ENCODE assay signal across 8 mouse cellular contexts in genomic region chr2:91078314-91079025, GRCm38 (mm10). TPM values are rescaled to one million over a fixed set of nuclear protein-coding genes. Genes with fewer than 3 reads are reported as not detected.
A peak's percentile ranks its signal among the peaks of the same experiment; 100 is the strongest.
DNase-seq lines count a peak whose midpoint lies in the region; ATAC-seq lines count a peak whose summit lies in the region.

No protein-coding gene starts in this region.

- DNase-seq in thymus, postnatal 4 days = peak; percentile 48
- DNase-seq in thymus, postnatal 10 days (ENCODE audit: low spot score in 2 of 2) = no peak
- peak; percentile 72 for DNase-seq in intestine, embryonic 14.5 days (ENCODE audit: low spot score)
- no peak for DNase-seq in frontal cortex, postnatal 10 days (ENCODE audit: low spot score in 2 of 2)
- DNase-seq in adrenal gland, adult 8-10 months = no peak

- no peak for ATAC-seq in erythroblast, adult 5-6 weeks (replicated peaks; ENCODE audit: low FRiP score, poor library complexity, severe bottlenecking)
- ATAC-seq in intestine, embryonic 14.5 days (replicated peaks; ENCODE audit: low FRiP score, low TSS enrichment, low read depth) = peak; percentile 67
- ATAC-seq in midbrain, embryonic 16.5 days = peak; percentile 78

- WGBS in intestine, embryonic 14.5 days = under 1% methylated on average over 24 of the region's 36 CpGs
- under 1% methylated on average over 27 of the region's 36 CpGs for WGBS in midbrain, embryonic 16.5 days

- peak overlapping the region; percentile 46 for H3K9ac ChIP-seq in intestine, embryonic 14.5 days (ENCODE audit: low read length)
- peak overlapping the region; percentile 80 for H3K9ac ChIP-seq in midbrain, embryonic 16.5 days (ENCODE audit: low read depth, low read length)

- no peaks in the 10 kb centered on the region for H3K36me3 ChIP-seq in erythroblast, embryonic 14.5 days (ENCODE audit: control insufficient read depth)
- H3K36me3 ChIP-seq in intestine, embryonic 14.5 days (ENCODE audit: control insufficient read depth, insufficient read depth, low read length) = no peaks in the 10 kb centered on the region
- no peaks in the 10 kb centered on the region for H3K36me3 ChIP-seq in midbrain, embryonic 16.5 days (ENCODE audit: control insufficient read depth, insufficient read depth, low read length)

- no peak overlapping the region for H3K27ac ChIP-seq in intestine, embryonic 14.5 days (ENCODE audit: low read depth)
- H3K27ac ChIP-seq in midbrain, embryonic 16.5 days (ENCODE audit: low read length) = peak overlapping the region; percentile 47; the same call in 1 of the 2 replicates

- peak overlapping the region; percentile 48 for H3K4me3 ChIP-seq in erythroblast, embryonic 14.5 days (replicated peaks)
- peak overlapping the region; percentile 43 for H3K4me3 ChIP-seq in intestine, embryonic 14.5 days (ENCODE audit: low read depth, low read length)
- H3K4me3 ChIP-seq in midbrain, embryonic 16.5 days (ENCODE audit: low read depth, low read length) = peak overlapping the region; percentile 52

- H3K9me3 ChIP-seq in erythroblast, embryonic 14.5 days (ENCODE audit: control insufficient read depth, low read length) = no peaks in the 10 kb centered on the region
- no peaks in the 10 kb centered on the region for H3K9me3 ChIP-seq in intestine, embryonic 14.5 days (ENCODE audit: control insufficient read depth, low read length)
- H3K9me3 ChIP-seq in midbrain, embryonic 16.5 days (replicated peaks; ENCODE audit: control insufficient read depth, low read length, poor library complexity, severe bottlenecking) = no peaks in the 10 kb centered on the region

- H3K4me2 ChIP-seq in intestine, embryonic 14.5 days (ENCODE audit: low read length) = peak overlapping the region; percentile 64
- peak overlapping the region; percentile 86 for H3K4me2 ChIP-seq in midbrain, embryonic 16.5 days (ENCODE audit: low read length)

- H3K4me1 ChIP-seq in erythroblast, embryonic 14.5 days (ENCODE audit: control insufficient read depth) = peaks cover 16% of the 10 kb centered on the region
- no peaks in the 10 kb centered on the region for H3K4me1 ChIP-seq in intestine, embryonic 14.5 days (replicated peaks; ENCODE audit: control insufficient read depth, insufficient read depth, low read length)
- H3K4me1 ChIP-seq in midbrain, embryonic 16.5 days (ENCODE audit: control insufficient read depth, insufficient read depth, low read length) = 0 out of 2 replicates have a peak, but pooled peaks cover 5% of the 10 kb centered on the region

- peaks cover 21% of the 10 kb centered on the region for H3K27me3 ChIP-seq in erythroblast, embryonic 14.5 days (ENCODE audit: control insufficient read depth)
- no peaks in the 10 kb centered on the region for H3K27me3 ChIP-seq in intestine, embryonic 14.5 days (replicated peaks; ENCODE audit: control insufficient read depth, insufficient read depth, low read length)
- no peaks in the 10 kb centered on the region for H3K27me3 ChIP-seq in midbrain, embryonic 16.5 days (ENCODE audit: control insufficient read depth, insufficient read depth, low read depth, low read length)

RNA-seq across cellular contexts. Expression of gene Spi1, which starts 3.7 kb away (rescaled TPM):
- 0.76 and 0.83 TPM in 2 replicates for polyA plus RNA-seq in erythroblast, embryonic 14.5 days (2012)
- 60.5 and 134 TPM in 2 replicates for total RNA-seq in erythroblast, adult 5-6 weeks (2015; ENCODE audit: low replicate concordance)
- total RNA-seq in erythroblast, adult 5-6 weeks (2017; ENCODE audit: low replicate concordance) = 21.6 and 48.5 TPM in 2 replicates
- polyA plus RNA-seq in intestine, embryonic 14.5 days (2014; fragmentation: Nextera tagmentation; extraction: Ambion mirVana) = 5.3 and 6.9 TPM in 2 replicates
- polyA plus RNA-seq in midbrain, embryonic 16.5 days (2015; fragmentation: Nextera tagmentation; extraction: Ambion mirVana) = 2.1 and 2.8 TPM in 2 replicates
- 1 to 10 TPM; 6.3 to 9.6 (median 7.9) TPM for total RNA-seq in adrenal gland, adult 8-10 months (2022)

RNA-seq across cellular contexts. Expression of gene Slc39a13, which starts 8.3 kb away (rescaled TPM):
- polyA plus RNA-seq in erythroblast, embryonic 14.5 days (2012) = 1.4 and 2.0 TPM in 2 replicates
- total RNA-seq in erythroblast, adult 5-6 weeks (2015; ENCODE audit: low replicate concordance) = 6.9 TPM in 1 of 2 replicates, not detected in the other
- 0.98 and 4.2 TPM in 2 replicates for total RNA-seq in erythroblast, adult 5-6 weeks (2017; ENCODE audit: low replicate concordance)
- 29.7 and 32.3 TPM in 2 replicates for polyA plus RNA-seq in intestine, embryonic 14.5 days (2014; fragmentation: Nextera tagmentation; extraction: Ambion mirVana)
- polyA plus RNA-seq in midbrain, embryonic 16.5 days (2015; fragmentation: Nextera tagmentation; extraction: Ambion mirVana) = 30.4 and 35.0 TPM in 2 replicates
- 10 to 100 TPM; 31.4 to 57.3 (median 43.5) TPM for total RNA-seq in adrenal gland, adult 8-10 months (2022)

RNA-seq across cellular contexts. Expression of gene Psmc3, which starts 24.7 kb away (rescaled TPM):
- polyA plus RNA-seq in erythroblast, embryonic 14.5 days (2012) = 22.2 and 22.3 TPM in 2 replicates
- total RNA-seq in erythroblast, adult 5-6 weeks (2015; ENCODE audit: low replicate concordance) = 24.8 and 40.8 TPM in 2 replicates
- total RNA-seq in erythroblast, adult 5-6 weeks (2017; ENCODE audit: low replicate concordance) = 76.4 and 132 TPM in 2 replicates
- polyA plus RNA-seq in intestine, embryonic 14.5 days (2014; fragmentation: Nextera tagmentation; extraction: Ambion mirVana) = 280 and 322 TPM in 2 replicates
- 226 and 247 TPM in 2 replicates for polyA plus RNA-seq in midbrain, embryonic 16.5 days (2015; fragmentation: Nextera tagmentation; extraction: Ambion mirVana)
- 100 to 1,000 TPM; 172 to 187 (median 179) TPM for total RNA-seq in adrenal gland, adult 8-10 months (2022)

RNA-seq across cellular contexts. Expression of gene Mybpc3, which starts 39.5 kb away (rescaled TPM):
- 0.01 TPM in 1 of 2 replicates, not detected in the other for polyA plus RNA-seq in erythroblast, embryonic 14.5 days (2012)
- 0.21 TPM in 1 of 2 replicates, not detected in the other for total RNA-seq in erythroblast, adult 5-6 weeks (2015; ENCODE audit: low replicate concordance)
- 0.56 TPM in 1 of 2 replicates, not detected in the other for total RNA-seq in erythroblast, adult 5-6 weeks (2017; ENCODE audit: low replicate concordance)
- not detected in 2 replicates for polyA plus RNA-seq in intestine, embryonic 14.5 days (2014; fragmentation: Nextera tagmentation; extraction: Ambion mirVana)
- 0.04 TPM in 1 of 2 replicates, not detected in the other for polyA plus RNA-seq in midbrain, embryonic 16.5 days (2015; fragmentation: Nextera tagmentation; extraction: Ambion mirVana)
- total RNA-seq in adrenal gland, adult 8-10 months (2022) = under 1 TPM; 0.09 to 0.62 (median 0.26) TPM

RNA-seq across cellular contexts. Expression of gene Rapsn, which starts 43.0 kb away (rescaled TPM):
- 0.09 TPM in 1 of 2 replicates, not detected in the other for polyA plus RNA-seq in erythroblast, embryonic 14.5 days (2012)
- not detected in 2 replicates for total RNA-seq in erythroblast, adult 5-6 weeks (2015; ENCODE audit: low replicate concordance)
- not detected in 2 replicates for total RNA-seq in erythroblast, adult 5-6 weeks (2017; ENCODE audit: low replicate concordance)
- 0.55 and 1.5 TPM in 2 replicates for polyA plus RNA-seq in intestine, embryonic 14.5 days (2014; fragmentation: Nextera tagmentation; extraction: Ambion mirVana)
- 0.42 and 0.64 TPM in 2 replicates for polyA plus RNA-seq in midbrain, embryonic 16.5 days (2015; fragmentation: Nextera tagmentation; extraction: Ambion mirVana)
- total RNA-seq in adrenal gland, adult 8-10 months (2022) = 1 to 10 TPM; 1.6 to 7.5 (median 3.5) TPM

Comparison
In these comparisons a context has a peak if more than half of its experiments do, and no peak if none do; other contexts are left out.
1. DNase-seq: peak in thymus, postnatal 4 days (single experiment) and intestine, embryonic 14.5 days (single experiment); none in thymus, postnatal 10 days (0 of 2), frontal cortex, postnatal 10 days (0 of 2) and adrenal gland, adult 8-10 months (single experiment).
2. RNA of gene Slc39a13, which starts 8.3 kb away (polyA plus RNA-seq): 30.4 to 35.0 TPM in midbrain, embryonic 16.5 days and 29.7 to 32.3 TPM in intestine, embryonic 14.5 days; 1.4 to 2.0 TPM in erythroblast, embryonic 14.5 days; every median in the first group is over 10 times any median in the second.
3. Peak in every context shown above with its lines, with median percentiles within 50 percentile points of each other: H3K4me3 ChIP-seq.